Mouse (Mus musculus) retina, embryonic 14.5 days (tissue): Measurements from ENCODE around the gene Cc2d2b.
A peak's percentile ranks its signal among the peaks of the same experiment; 100 is the strongest.

ENCODE experiments used
- DNase-seq: peaks from one replicate; pipeline ENCODE4 v3.0.0-alpha.2; 2015; ENCODE audit warnings: low spot score

The Cc2d2b gene

GRCm38 (mm10) chr19:40748559-40748958 lies at the start of gene Cc2d2b:
Gene Cc2d2b (plus strand): TSS chr19:40748753.
- DNase-seq = no peak

GRCm38 (mm10) chr19:40699816-40700215 lies 48.7 kb upstream of the Cc2d2b start:
- peak; percentile 75 for DNase-seq

- DNase-seq = no peak
Measured at GRCm38 (mm10) chr19:40702406-40702805, 46.1 kb upstream of the Cc2d2b start.

GRCm38 (mm10) chr19:40712889-40713628 lies 35.5 kb upstream of the Cc2d2b start:
- DNase-seq = no peak

- DNase-seq = no peak
Measured at GRCm38 (mm10) chr19:40714700-40715099, 33.9 kb upstream of the Cc2d2b start.

- DNase-seq = no peak
Measured at GRCm38 (mm10) chr19:40716981-40717380, 31.6 kb upstream of the Cc2d2b start.

GRCm38 (mm10) chr19:40719439-40720105 lies 29.0 kb upstream of the Cc2d2b start:
- no peak for DNase-seq

- DNase-seq = no peak
Measured at GRCm38 (mm10) chr19:40720381-40720780, 28.2 kb upstream of the Cc2d2b start.

- DNase-seq = peak; percentile 84
Measured at GRCm38 (mm10) chr19:40722137-40723038, 26.2 kb upstream of the Cc2d2b start.

GRCm38 (mm10) chr19:40723516-40723915 lies 25.0 kb upstream of the Cc2d2b start:
- DNase-seq = no peak

- DNase-seq = no peak
Measured at GRCm38 (mm10) chr19:40726148-40726547, 22.4 kb upstream of the Cc2d2b start.

- peak; percentile 22 for DNase-seq
Measured at GRCm38 (mm10) chr19:40726614-40727013, 21.9 kb upstream of the Cc2d2b start.

GRCm38 (mm10) chr19:40728213-40728612 lies 20.3 kb upstream of the Cc2d2b start:
- DNase-seq = no peak

GRCm38 (mm10) chr19:40728732-40729420 lies 19.7 kb upstream of the Cc2d2b start:
- no peak for DNase-seq

GRCm38 (mm10) chr19:40733409-40733808 lies 15.1 kb upstream of the Cc2d2b start:
- no peak for DNase-seq

- no peak for DNase-seq
Measured at GRCm38 (mm10) chr19:40733849-40734248, 14.7 kb upstream of the Cc2d2b start.

GRCm38 (mm10) chr19:40736680-40737512 lies 11.7 kb upstream of the Cc2d2b start:
- DNase-seq = peak; percentile 90

GRCm38 (mm10) chr19:40737613-40738012 lies 10.9 kb upstream of the Cc2d2b start:
- DNase-seq = no peak

- no peak for DNase-seq
Measured at GRCm38 (mm10) chr19:40738683-40739324, 9.7 kb upstream of the Cc2d2b start.

- DNase-seq = peak; percentile 30
Measured at GRCm38 (mm10) chr19:40746603-40747002, 1.9 kb upstream of the Cc2d2b start.
